Mouse (Mus musculus) heart, embryonic 10.5 days (tissue): ENCODE results near the gene Kdm4a. TPM values are rescaled to one million over a fixed set of nuclear protein-coding genes. Genes with fewer than 3 reads are reported as not detected.

Source experiments
- DNase-seq: peaks from one replicate; pipeline ENCODE4 v3.0.0-alpha.2; 2017; ENCODE audit warnings: low spot score
- H3K27ac ChIP-seq: fragments of 300-500 bp; sonication (generic); 2 replicates; pipeline ENCODE4 v1.5.1; 2016; ENCODE audit warnings: mild to moderate bottlenecking
- H3K27me3 ChIP-seq: fragments of 300-500 bp; sonication (generic); 2 replicates; pipeline ENCODE4 v1.6.1; 2016; ENCODE audit warnings: mild to moderate bottlenecking; ENCODE audit not compliant: poor library complexity, insufficient read depth, severe bottlenecking
- H3K36me3 ChIP-seq: fragments of 300-500 bp; sonication (generic); 2 replicates; pipeline ENCODE4 v1.6.1; 2016; ENCODE audit warnings: mild to moderate bottlenecking, moderate library complexity
- H3K4me1 ChIP-seq: fragments of 300-500 bp; sonication (generic); 2 replicates; pipeline ENCODE4 v1.6.1; 2016; ENCODE audit warnings: mild to moderate bottlenecking
- H3K4me3 ChIP-seq: fragments of 300-500 bp; sonication (generic); 2 replicates; pipeline ENCODE4 v1.5.1; 2016; ENCODE audit warnings: mild to moderate bottlenecking, moderate library complexity
- H3K9me3 ChIP-seq: fragments of 300-500 bp; sonication (generic); 2 replicates; pipeline ENCODE4 v1.6.1; 2016; ENCODE audit warnings: mild to moderate bottlenecking, moderate library complexity
- WGBS: fragments of 180-500 bp; shearing (Covaris S2); methylation state at CpG from one replicate; pipeline ENCODE4 v1.1.7; 2016; 5-methylcytosine and 5-hydroxymethylcytosine counted together
- polyA plus RNA-seq: library from polyadenylated mRNA; unstranded; fragments of >200 nt; fragmentation: Nextera tagmentation; extraction: Ambion mirVana; gene quantifications from 2 replicates; pipeline ENCODE4 v1.2.1, GENCODE M21; 2016

The Kdm4a gene
- polyA plus RNA-seq, 1 experiment from 2014 or later, result 26.6 TPM

DNA sequence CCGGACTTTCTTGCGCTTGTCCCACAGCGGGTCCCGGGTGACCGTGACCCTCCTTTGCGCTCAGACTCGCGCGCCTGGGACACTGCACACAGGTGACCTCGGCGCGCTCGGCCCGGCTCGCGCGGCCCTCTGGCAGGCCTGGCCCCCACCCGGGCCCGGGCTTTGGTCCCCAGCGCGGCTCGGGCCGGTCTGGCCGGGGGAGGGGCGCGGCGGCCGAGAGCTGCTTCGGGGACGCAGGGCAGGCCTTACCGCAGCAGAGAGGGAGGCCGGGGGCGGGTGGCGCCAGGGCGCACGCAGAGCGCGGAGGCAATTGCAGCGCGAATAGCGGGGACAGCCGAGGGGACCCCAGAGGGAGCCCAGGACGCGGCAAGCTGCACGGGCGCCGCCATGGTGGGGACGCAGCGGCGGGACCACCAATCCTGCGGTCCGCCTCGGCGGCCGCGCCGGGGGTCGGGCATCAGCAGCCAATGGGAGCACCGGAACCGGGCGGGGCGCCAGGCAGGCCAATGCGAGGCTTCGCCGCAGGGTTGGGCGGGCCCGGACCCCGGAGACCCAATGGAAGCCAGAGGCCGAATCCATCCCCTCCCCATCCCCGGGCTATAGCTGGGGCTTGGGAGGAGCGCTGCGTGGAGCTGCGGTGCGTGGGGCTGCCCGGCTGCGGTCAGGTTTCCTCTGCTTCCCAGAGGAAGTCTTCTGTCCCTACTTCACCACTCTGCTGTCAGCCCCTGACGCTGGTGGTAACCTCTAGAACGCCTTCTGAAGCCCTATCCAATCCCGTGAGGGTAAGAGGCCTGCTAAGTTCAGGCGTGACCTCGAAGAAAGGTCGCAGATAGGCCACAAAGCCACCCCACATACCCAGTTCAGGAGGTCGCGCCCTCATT lies 45.1 kb downstream of the Kdm4a start, which contains the start of gene St3gal3:
Gene St3gal3, minus strand, starts transcription at position 430 of the 881 bp plus-strand sequence.
- Histone ChIP-seq H3K27ac (peak within 1 kb of the TSS; percentile 92), H3K4me1 (peaks cover 16% of the 10 kb centered on the region; the same call in 1 of the 2 replicates), H3K9me3 (no peaks in the 10 kb centered on the region), H3K36me3 (peaks cover 39% of the 10 kb centered on the region), H3K4me3 (peak within 1 kb of the TSS; percentile 96), H3K27me3 (no peaks in the 10 kb centered on the region)
- under 1% methylated on average over 82 of the region's 84 CpGs for WGBS
- DNase-seq, result peak; percentile 98

DNA sequence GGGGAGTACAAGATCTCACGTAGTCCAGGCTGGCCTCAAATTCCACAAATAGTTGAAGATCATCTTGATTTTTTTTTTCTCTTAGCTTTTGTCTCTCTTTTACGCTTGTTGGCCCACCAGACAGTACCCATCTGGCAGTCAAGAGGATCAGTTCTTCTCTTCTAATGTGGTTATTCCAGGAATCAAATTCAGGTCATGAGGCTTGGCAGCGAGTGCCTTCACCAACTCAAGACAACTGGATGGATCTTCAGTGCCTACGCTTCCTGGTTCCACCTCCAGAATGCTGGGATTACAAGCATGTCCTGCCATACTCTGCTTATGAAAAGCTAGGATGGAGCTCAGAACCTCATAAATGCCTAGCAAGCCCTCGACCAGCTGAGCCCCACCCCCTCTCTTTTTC lies 48.5 kb downstream of the Kdm4a start:
- Histone ChIP-seq H3K36me3 (peaks cover 7% of the 10 kb centered on the region), H3K27me3 (no peaks in the 10 kb centered on the region), H3K27ac (no peak overlapping the region), H3K9me3 (no peaks in the 10 kb centered on the region), H3K4me3 (no peak overlapping the region), H3K4me1 (peaks cover 16% of the 10 kb centered on the region; the same call in 1 of the 2 replicates)
- DNase-seq, result no peak
- WGBS, result 87% methylated on average over 5 of the region's 5 CpGs

DNA sequence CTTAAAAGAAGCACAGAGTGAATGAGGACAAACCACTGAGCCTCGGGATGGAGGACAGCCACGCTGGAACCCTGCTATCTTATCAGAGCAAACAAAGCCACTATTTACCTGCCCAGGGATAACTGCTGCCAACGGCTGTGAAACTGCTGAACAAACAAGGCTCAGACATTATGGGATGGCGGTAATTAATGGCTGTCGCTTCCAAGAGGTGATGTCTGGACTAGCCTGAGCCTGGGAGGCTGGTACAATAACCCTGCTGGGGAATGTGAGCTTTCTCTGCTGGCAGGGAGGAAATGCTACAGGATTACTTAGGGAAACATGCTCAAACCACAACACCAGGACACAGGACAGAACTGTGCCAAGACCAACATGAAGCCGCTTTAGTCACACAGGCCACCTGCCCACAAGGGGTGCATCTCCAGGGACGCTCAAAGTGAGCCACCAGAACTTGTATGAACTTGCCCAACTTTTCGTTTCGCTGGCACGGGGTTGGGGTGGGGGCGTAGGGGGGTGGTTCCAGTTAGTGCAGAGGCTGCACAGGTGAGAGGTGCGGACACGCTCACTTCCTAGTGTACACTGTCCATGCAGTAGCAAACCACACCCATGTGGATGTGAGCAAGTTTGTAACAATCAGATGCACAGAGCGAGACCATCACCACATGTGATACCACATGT lies 56.7 kb downstream of the Kdm4a start:
- Histone ChIP-seq H3K27ac (no peak overlapping the region), H3K36me3 (peaks cover 8% of the 10 kb centered on the region; the same call in 1 of the 2 replicates), H3K4me3 (no peak overlapping the region), H3K4me1 (peaks cover 11% of the 10 kb centered on the region; the same call in 1 of the 2 replicates), H3K9me3 (no peaks in the 10 kb centered on the region), H3K27me3 (no peaks in the 10 kb centered on the region)
- DNase-seq, result no peak
- 78% methylated on average over 14 of the region's 14 CpGs for WGBS

DNA sequence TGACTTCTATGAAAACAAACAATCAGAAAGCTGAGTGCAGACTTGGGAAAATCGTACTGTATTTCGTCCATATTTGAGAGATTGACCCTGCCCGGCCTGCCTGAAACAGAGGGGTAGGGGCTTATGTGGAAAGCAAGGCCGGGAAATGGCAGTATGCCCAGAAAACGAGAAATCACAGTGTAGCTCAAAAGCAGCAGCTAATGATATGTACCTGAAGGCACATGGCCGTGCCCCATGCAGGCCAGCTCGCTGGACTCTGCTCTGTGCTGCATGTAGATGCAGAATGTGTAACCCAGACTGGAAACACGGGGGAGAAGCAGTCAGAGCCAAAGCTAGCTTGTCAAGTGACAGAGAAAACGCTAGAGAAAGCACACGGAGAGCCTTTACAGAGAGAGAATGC lies 57.8 kb downstream of the Kdm4a start:
- no peak for DNase-seq
- no peaks in the 10 kb centered on the region for H3K27me3 ChIP-seq
- H3K9me3 ChIP-seq, result no peaks in the 10 kb centered on the region
- H3K4me3 ChIP-seq, result no peak overlapping the region
- H3K36me3 ChIP-seq, result peaks cover 9% of the 10 kb centered on the region; the same call in 1 of the 2 replicates
- H3K27ac ChIP-seq, result no peak overlapping the region
- WGBS, result 87% methylated on average over 10 of the region's 10 CpGs
- peaks cover 11% of the 10 kb centered on the region; the same call in 1 of the 2 replicates for H3K4me1 ChIP-seq

DNA sequence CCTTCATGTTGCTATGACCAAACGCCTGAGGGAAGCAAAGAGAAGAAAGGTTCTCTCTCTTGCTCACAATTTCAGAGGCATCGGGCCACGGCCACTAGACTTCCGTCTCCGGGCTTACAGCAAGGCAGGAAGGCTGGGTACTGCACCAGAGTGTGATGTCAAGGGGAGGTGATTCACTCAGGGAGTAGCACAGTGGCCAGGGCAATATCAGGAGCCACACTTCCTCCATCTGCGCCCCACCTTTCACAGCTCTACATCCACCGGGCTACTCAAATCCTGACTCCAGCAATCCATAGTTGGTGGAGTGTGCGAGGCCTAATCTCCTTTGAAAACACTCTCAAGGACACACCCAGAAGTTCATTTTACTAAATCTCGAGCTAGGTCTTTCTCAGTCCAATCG lies 62.3 kb downstream of the Kdm4a start:
- WGBS, result 92% methylated on average over 10 of the region's 10 CpGs
- Histone ChIP-seq H3K27ac (no peak overlapping the region), H3K4me1 (peaks cover 7% of the 10 kb centered on the region), H3K9me3 (no peaks in the 10 kb centered on the region), H3K4me3 (no peak overlapping the region), H3K36me3 (peaks cover 9% of the 10 kb centered on the region; the same call in 1 of the 2 replicates), H3K27me3 (no peaks in the 10 kb centered on the region)
- no peak for DNase-seq

DNA sequence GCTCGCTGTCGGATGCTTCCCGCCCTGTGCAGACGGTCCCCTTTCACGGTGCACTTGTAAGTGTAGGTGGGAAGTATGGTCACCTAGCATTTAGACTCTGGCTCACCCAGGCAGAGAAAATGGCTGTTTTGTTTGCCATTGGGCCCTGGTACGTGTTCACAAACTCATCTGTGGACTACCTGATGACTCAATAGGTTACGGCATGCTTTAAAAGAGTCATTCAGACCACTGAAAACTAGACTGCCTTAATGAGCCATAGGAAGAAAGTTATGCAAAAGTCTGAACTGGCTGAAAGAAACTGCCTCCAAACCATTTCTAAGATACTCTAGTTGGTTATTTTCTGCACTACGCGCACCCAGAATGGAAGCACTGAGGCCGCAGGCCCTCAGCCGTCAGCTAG lies 63.7 kb downstream of the Kdm4a start:
- peaks cover 10% of the 10 kb centered on the region for H3K4me1 ChIP-seq
- no peak overlapping the region for H3K27ac ChIP-seq
- H3K27me3 ChIP-seq, result no peaks in the 10 kb centered on the region
- H3K4me3 ChIP-seq, result no peak overlapping the region
- peaks cover 9% of the 10 kb centered on the region; the same call in 1 of the 2 replicates for H3K36me3 ChIP-seq
- H3K9me3 ChIP-seq, result no peaks in the 10 kb centered on the region
- DNase-seq, result no peak
- 90% methylated on average over 11 of the region's 11 CpGs for WGBS

DNA sequence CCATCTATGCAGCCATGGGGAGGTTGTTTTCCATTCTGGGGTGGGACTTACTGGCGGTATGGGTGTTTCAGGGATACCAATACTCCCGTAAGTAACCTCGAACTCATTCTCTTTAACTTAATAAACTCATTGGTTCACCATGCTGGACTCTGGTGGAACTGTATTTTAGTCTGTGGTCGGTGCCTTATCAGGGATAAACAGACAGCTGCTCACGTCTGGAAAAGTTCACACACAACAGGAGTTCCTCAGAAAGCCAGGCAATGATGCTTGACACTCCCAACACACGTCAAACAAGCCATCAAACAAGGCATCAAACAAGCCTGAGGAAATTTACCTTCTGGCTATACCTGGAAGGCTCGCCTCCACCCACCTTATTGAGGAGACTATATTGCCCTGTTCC lies 64.7 kb downstream of the Kdm4a start:
- Histone ChIP-seq H3K9me3 (no peaks in the 10 kb centered on the region), H3K4me3 (no peak overlapping the region), H3K27me3 (no peaks in the 10 kb centered on the region), H3K4me1 (peaks cover 10% of the 10 kb centered on the region), H3K36me3 (peaks cover 9% of the 10 kb centered on the region; the same call in 1 of the 2 replicates), H3K27ac (no peak overlapping the region)
- WGBS, result 82% methylated on average over 7 of the region's 7 CpGs
- DNase-seq, result no peak

DNA sequence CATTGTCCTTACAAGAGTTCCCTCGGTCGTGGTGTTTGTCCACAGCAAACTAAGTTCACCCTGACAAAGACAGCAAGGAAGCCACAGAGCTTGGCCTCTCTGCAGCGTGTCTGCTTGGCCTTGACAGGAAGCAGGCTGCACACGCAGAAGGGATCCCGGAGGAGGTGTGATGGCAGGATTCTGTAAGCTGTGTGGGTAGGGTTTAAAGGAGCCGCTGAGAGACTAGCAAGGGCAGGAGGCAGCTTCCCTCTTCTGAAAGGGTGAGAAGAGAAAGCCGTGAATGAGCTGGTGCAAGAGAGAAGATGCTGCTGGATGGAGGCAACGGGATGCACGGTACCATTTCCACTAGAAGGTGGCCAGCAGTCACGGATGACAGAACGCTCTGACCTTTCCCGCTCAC lies 67.2 kb downstream of the Kdm4a start:
- no peak for DNase-seq
- Histone ChIP-seq H3K4me1 (peaks cover 27% of the 10 kb centered on the region), H3K27me3 (no peaks in the 10 kb centered on the region), H3K27ac (0 out of 2 replicates have a peak overlapping the region, but pooled peaks have one; percentile 36), H3K4me3 (no peak overlapping the region), H3K36me3 (no peaks in the 10 kb centered on the region; the same call in 1 of the 2 replicates), H3K9me3 (no peaks in the 10 kb centered on the region)
- 75% methylated on average over 12 of the region's 12 CpGs for WGBS

DNA sequence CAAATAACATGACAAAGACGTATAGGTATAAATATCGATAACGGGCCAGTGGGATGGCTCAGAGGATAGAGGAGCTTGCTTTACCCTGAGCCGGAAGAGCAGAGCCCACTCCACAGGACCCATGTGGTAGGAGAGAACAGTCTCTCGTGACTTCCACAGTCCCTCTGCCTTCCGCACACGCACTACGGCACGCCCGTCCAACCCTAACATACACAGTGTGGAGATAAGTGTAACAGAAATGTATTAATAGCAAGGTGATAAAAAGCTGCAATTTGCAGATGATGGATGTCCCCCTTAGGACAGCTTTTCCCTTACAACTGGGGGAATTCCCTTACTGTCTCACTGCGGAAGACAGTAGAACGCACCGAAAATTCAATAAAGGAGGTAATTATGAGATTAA lies 70.2 kb downstream of the Kdm4a start:
- Histone ChIP-seq H3K36me3 (peaks cover 6% of the 10 kb centered on the region), H3K27me3 (no peaks in the 10 kb centered on the region), H3K4me1 (peaks cover 36% of the 10 kb centered on the region), H3K4me3 (no peak overlapping the region), H3K27ac (no peak overlapping the region), H3K9me3 (no peaks in the 10 kb centered on the region)
- DNase-seq, result no peak
- WGBS, result 73% methylated on average over 13 of the region's 13 CpGs

DNA sequence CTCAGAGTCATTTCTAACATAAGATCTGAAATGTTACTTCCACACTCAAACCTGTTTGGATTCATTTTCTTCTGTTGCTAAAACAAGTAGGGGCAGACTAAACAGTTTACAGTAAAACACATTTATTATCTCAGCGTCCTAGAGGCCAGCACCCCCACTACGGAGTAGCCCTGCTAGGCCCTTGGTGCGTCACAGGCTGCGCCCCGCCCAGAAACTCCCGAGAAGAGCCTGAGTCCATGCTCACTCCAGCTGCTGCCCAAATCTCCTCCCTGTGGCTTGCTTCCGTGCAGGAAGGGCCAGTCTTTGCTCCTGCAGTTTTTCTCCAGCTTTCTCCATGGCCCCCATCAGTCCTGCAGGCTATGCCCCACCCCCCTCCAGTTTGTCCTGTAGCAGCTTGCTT lies 71.1 kb downstream of the Kdm4a start:
- WGBS, result 54% methylated on average over 7 of the region's 7 CpGs
- no peak for DNase-seq
- 0 out of 2 replicates have a peak overlapping the region, but pooled peaks have one; percentile 42 for H3K27ac ChIP-seq
- H3K9me3 ChIP-seq, result no peaks in the 10 kb centered on the region
- no peaks in the 10 kb centered on the region for H3K27me3 ChIP-seq
- H3K4me3 ChIP-seq, result no peak overlapping the region
- H3K4me1 ChIP-seq, result peaks cover 36% of the 10 kb centered on the region
- peaks cover 6% of the 10 kb centered on the region for H3K36me3 ChIP-seq

DNA sequence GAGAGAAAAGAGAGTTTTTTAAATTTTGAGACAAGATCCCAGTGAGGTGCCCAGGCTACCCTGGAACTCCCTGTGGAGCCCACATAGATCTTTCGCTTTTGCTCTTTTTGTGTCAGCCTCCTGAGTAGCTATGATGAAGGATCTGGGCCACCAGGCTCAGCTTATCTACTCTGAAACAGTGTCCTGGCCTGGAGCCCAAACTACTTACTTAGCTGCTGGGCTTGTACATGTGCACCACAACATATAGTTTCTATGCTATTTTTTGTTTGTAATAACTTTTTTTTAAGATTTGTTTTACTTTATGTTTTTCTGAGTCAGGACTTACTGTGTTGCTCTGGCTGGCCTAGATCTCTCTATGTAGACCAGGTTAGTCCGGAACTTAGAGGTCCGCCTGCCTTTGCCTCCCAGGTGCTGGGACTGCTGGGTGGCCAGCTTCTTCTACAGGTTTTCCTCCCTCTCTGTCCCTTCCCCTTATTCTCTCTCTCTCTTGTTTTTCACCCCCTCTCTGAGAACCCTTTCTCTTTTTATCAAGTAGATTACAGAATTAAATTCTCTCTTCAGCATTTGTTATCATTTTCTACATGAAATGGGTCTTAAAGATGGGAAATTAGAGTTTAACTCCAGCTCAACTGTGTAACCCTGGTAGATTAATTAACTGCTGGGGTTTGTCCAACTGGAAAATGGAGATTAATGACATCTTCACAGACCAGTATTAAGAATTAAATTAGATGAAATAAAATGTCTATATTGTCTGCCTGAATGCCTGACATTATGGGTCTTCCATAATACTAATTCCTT lies 74.4 kb downstream of the Kdm4a start:
- Histone ChIP-seq H3K4me1 (peaks cover 26% of the 10 kb centered on the region), H3K9me3 (no peaks in the 10 kb centered on the region), H3K4me3 (no peak overlapping the region), H3K27ac (no peak overlapping the region), H3K27me3 (no peaks in the 10 kb centered on the region), H3K36me3 (peaks cover 10% of the 10 kb centered on the region)
- DNase-seq, result no peak
- 94% methylated on average over 3 of the region's 3 CpGs for WGBS

DNA sequence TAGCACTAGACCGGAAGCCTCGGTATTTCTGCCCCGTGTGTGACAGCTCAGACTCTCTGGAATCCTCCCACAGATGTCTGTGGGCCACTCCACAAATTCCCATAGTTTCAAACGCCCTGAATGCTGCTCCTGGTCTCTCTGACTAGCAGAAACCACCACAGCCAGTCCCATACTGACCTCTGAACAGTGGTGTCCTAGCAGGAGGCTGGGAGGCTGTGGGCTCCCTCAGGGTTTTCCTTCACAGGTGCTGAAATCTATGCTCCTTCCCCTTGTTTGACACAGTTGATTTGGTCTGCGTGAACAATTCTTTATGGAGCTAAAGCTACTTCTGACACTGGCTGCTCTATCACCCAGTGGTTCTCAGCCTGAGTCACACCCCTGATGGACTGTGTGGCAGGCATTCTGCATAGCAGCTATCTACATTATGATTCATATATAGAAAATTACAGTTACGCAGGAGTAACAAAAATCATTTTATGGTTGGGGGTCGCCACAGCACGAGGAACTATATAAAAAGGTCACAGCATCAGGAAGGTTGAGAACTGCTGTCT lies 76.5 kb downstream of the Kdm4a start:
- WGBS, result 71% methylated on average over 8 of the region's 8 CpGs
- Histone ChIP-seq H3K9me3 (no peaks in the 10 kb centered on the region), H3K36me3 (peaks cover 13% of the 10 kb centered on the region), H3K4me1 (peaks cover 10% of the 10 kb centered on the region; the same call in 1 of the 2 replicates), H3K27ac (no peak overlapping the region), H3K27me3 (no peaks in the 10 kb centered on the region), H3K4me3 (no peak overlapping the region)
- no peak for DNase-seq
